Mouse (Mus musculus): ENCODE measurements around the gene A230072I06Rik. TPM values are rescaled to one million over a fixed set of nuclear protein-coding genes. Genes with fewer than 3 reads are reported as not detected.

A230072I06Rik gene
- polyA plus RNA-seq, 1 experiment from 2014 or later: not detected

DNA sequence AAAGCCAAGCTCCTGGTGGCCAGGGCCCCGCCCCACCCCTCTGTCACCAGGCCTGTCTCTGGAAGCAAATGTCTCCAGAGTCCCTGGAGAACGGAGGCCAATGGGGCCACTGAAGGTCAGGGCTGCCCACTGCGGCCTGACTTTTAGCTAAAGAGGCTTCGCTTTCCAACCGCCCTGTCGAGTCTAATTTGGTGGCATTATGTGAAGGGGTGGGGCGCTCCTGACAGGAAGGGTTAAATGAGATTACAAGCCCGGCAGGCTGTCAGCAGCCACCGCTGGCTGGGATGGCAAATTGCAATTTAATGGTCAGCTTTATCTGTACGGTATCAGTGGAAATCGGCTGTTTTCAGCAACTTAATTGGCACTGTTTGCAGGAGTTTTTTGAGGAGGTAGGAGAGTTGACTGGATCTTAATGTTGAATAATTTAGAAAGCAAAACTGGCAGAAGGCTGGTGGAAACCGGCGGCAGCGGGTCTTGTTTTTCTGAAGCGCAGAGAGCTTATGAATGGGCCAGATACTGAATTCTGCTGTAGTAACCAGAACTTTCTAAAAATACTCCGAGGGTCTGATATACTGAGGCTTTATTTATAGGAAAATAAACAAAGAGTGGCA, 46.5 kb downstream of the A230072I06Rik start:
- H3K27me3 ChIP-seq: peaks cover 71% of the 10 kb centered on the region
- no peak for ATAC-seq (ENCODE audit: low read depth)
- H3K27ac ChIP-seq (replicated peaks): no peak overlapping the region
- no peak overlapping the region for H3K9ac ChIP-seq
- H3K36me3 ChIP-seq: no peaks in the 10 kb centered on the region
- no peak overlapping the region for H3K4me3 ChIP-seq
- H3K9me3 ChIP-seq: no peaks in the 10 kb centered on the region
- 20% methylated on average over 16 of the region's 16 CpGs for WGBS
- peaks cover 55% of the 10 kb centered on the region for H3K4me1 ChIP-seq (replicated peaks)
- H3K4me2 ChIP-seq: 0 out of 2 replicates have a peak overlapping the region, but pooled peaks have one; percentile 30

DNA sequence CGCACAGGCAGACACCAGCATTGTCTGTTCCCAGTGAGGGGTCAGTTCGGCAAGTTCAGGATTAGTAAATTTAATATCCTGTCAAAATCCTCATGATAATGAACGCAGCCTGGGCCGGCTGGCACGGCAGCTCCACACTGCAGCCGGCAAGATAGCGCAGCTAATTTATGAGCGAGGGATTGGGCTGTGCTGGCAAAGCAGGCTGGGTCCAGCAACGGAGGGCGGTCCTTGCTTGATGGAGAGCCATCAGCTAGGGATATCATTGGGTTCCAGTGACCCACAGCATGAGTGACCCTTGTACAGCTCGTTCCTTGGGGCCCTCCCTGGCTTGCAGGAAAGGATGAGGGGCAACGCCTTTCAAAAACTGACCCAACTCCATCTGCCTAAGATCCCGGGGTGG, 48.6 kb downstream of the A230072I06Rik start:
- peak overlapping the region; percentile 37 for H3K4me2 ChIP-seq
- H3K36me3 ChIP-seq: no peaks in the 10 kb centered on the region
- H3K27ac ChIP-seq (replicated peaks): peak overlapping the region; percentile 52; the same call in 1 of the 2 replicates
- H3K9me3 ChIP-seq: no peaks in the 10 kb centered on the region
- ATAC-seq (ENCODE audit: low read depth): peak; percentile 48; the same call in 1 of the 2 replicates
- peak overlapping the region; percentile 31; the same call in 1 of the 2 replicates for H3K9ac ChIP-seq
- 39% methylated on average over 13 of the region's 13 CpGs for WGBS
- H3K4me3 ChIP-seq: no peak overlapping the region
- H3K27me3 ChIP-seq: peaks cover 71% of the 10 kb centered on the region
- H3K4me1 ChIP-seq (replicated peaks): peaks cover 51% of the 10 kb centered on the region

DNA sequence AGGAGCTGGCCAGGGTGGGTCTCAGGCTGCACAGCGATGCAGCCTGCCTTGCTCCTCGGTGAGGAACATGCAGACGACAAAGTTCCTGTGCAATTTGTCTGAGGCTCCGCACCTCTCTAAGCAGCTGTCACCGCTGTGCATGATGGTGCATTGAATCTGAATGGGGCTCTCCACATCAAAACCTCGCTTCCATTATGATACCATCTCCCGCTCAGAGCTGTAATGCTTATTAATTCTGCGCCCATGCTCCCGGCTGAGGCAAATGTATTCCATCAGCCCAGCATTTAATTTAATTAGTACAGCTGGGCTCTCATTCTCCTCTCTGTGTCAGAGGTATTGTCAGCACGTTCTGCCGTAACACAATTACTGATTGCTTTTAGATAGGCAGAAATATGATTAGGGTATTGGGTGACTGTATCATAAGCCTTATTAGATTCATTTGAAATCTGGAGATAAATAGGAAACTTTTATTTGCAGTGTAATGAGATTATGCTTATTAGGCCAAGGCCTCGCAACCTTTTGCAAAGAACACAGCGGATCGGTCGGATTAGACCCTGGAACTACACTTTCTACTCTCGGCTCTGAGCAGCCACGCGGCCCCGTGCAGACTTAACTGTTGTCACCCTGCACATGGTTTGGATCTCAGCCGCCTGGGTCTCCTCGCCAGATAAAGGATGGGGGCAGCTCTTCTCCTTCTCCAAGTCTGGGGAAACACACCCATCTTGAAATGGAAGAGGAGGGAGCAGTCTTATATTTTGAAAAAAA, 49.3 kb downstream of the A230072I06Rik start:
- H3K4me1 ChIP-seq (replicated peaks): peaks cover 51% of the 10 kb centered on the region
- no peaks in the 10 kb centered on the region for H3K9me3 ChIP-seq
- ATAC-seq (ENCODE audit: low read depth): peak; percentile 60
- no peak overlapping the region for H3K9ac ChIP-seq
- H3K36me3 ChIP-seq: no peaks in the 10 kb centered on the region
- 37% methylated on average over 21 of the region's 21 CpGs for WGBS
- peak overlapping the region; percentile 56; the same call in 1 of the 2 replicates for H3K27ac ChIP-seq (replicated peaks)
- peaks cover 68% of the 10 kb centered on the region for H3K27me3 ChIP-seq
- peak overlapping the region; percentile 37 for H3K4me2 ChIP-seq
- no peak overlapping the region for H3K4me3 ChIP-seq

DNA sequence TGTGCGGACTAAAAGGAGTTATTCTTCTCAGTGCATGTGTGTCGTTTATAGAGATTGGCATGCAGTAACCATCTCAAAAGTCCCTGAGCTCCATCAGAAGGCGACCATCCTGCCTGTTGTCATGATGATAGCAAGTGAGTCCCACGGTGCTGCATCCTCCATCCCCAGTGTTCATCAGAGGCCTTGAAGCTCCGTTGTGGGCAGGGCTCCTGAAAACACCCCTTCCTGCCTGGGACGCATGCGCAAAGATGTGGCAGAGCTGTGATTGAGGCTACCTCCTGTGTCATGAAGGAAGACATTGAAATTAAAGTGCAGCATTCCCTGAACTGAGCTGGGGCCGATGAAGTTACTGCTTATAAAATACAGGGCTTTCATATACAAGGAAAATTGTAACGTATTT, 49.9 kb downstream of the A230072I06Rik start:
- WGBS: 69% methylated on average over 9 of the region's 9 CpGs
- Histone ChIP-seq H3K9me3 (no peaks in the 10 kb centered on the region), H3K27ac (replicated peaks) (no peak overlapping the region), H3K27me3 (peaks cover 68% of the 10 kb centered on the region), H3K9ac (no peak overlapping the region), H3K4me3 (no peak overlapping the region), H3K36me3 (no peaks in the 10 kb centered on the region), H3K4me2 (no peak overlapping the region), H3K4me1 (replicated peaks) (peaks cover 51% of the 10 kb centered on the region)
- no peak for ATAC-seq (ENCODE audit: low read depth)

DNA sequence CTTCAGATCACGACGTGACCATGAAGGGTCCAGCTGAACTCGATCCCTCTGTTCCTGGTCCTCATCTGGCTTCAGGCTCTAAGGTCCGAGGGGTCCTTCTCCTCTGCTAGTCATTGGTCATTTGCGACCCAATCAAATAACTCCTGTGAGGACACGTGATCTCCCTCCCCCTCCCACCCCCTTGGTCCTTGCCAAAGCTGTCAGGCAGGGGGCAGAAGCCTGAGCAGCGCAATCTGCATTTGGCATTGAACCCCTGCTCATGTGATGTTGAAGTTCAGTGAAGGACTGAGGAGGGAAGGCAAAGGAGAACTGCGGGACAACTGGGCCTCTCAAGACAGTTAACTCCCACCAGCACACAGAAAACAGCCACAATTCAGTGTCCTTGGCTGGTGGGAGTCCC, 51.4 kb downstream of the A230072I06Rik start:
- WGBS: 22% methylated on average over 8 of the region's 8 CpGs
- peaks cover 64% of the 10 kb centered on the region for H3K27me3 ChIP-seq
- H3K36me3 ChIP-seq: no peaks in the 10 kb centered on the region
- H3K27ac ChIP-seq (replicated peaks): no peak overlapping the region
- H3K4me1 ChIP-seq (replicated peaks): peaks cover 46% of the 10 kb centered on the region
- H3K9ac ChIP-seq: no peak overlapping the region
- no peak overlapping the region for H3K4me2 ChIP-seq
- no peaks in the 10 kb centered on the region for H3K9me3 ChIP-seq
- H3K4me3 ChIP-seq: no peak overlapping the region
- no peak for ATAC-seq (ENCODE audit: low read depth)

Other genes with a start within 250 kb of the A230072I06Rik start
- 0.96 and 1.1 TPM in 2 replicates for gene Sox1, start 116.5 kb downstream of the A230072I06Rik start, polyA plus RNA-seq (2015; fragmentation: Nextera tagmentation; extraction: Ambion mirVana)